Mouse (Mus musculus) midbrain, postnatal 0 days (tissue): ENCODE data around the gene Ppp1r12b. TPM values are rescaled to one million over a fixed set of nuclear protein-coding genes. Genes with fewer than 3 reads are reported as not detected.

Experiments used
- ATAC-seq: fragments of 200-750 bp; cut with Nextera tagmentation; 2 replicates; pipeline ENCODE4 v1.8.0; 2017; ENCODE audit warnings: moderate number of reproducible peaks, mild to moderate bottlenecking, moderate TSS enrichment, moderate library complexity; ENCODE audit not compliant: low FRiP score
- DNase-seq: peaks from one replicate; pipeline ENCODE4 v3.0.0-alpha.2; 2015; ENCODE audit warnings: low spot score
- H3K27ac ChIP-seq: fragments of 300-500 bp; sonication (generic); 2 replicates; pipeline ENCODE4 v1.5.1; 2014; ENCODE audit warnings: low read depth, mild to moderate bottlenecking, low read length, mixed read lengths
- H3K27me3 ChIP-seq: fragments of 300-500 bp; sonication (generic); 2 replicates; pipeline ENCODE4 v1.6.1; 2014; ENCODE audit warnings: low read length, control low read depth, mixed read lengths; ENCODE audit not compliant: insufficient read depth
- H3K36me3 ChIP-seq: fragments of 300-500 bp; sonication (generic); 2 replicates; pipeline ENCODE4 v1.6.1; 2014; ENCODE audit warnings: low read length, control low read depth, mixed read lengths; ENCODE audit not compliant: insufficient read depth
- H3K4me1 ChIP-seq: fragments of 300-500 bp; sonication (generic); 2 replicates; pipeline ENCODE4 v1.6.1; 2014; ENCODE audit warnings: mild to moderate bottlenecking, control low read depth, antibody characterized with exemption, low read length, mixed read lengths; ENCODE audit not compliant: insufficient read depth
- H3K4me2 ChIP-seq: fragments of 300-500 bp; sonication (generic); 2 replicates; pipeline ENCODE4 v1.6.1; 2014; ENCODE audit warnings: low read depth, mild to moderate bottlenecking, low read length, mixed read lengths; ENCODE audit not compliant: poor library complexity, severe bottlenecking
- H3K4me3 ChIP-seq: fragments of 300-500 bp; sonication (generic); 2 replicates; pipeline ENCODE4 v1.5.1; 2014; ENCODE audit warnings: low read depth, mild to moderate bottlenecking, low read length, moderate library complexity
- H3K9ac ChIP-seq: fragments of 300-500 bp; sonication (generic); replicated peaks from 2 replicates; pipeline ENCODE4 v1.6.1; 2014; ENCODE audit warnings: mild to moderate bottlenecking, low read length, moderate library complexity, mixed read lengths; ENCODE audit not compliant: poor library complexity, severe bottlenecking
- H3K9me3 ChIP-seq: fragments of 300-500 bp; sonication (generic); 2 replicates; pipeline ENCODE4 v1.6.1; 2016; ENCODE audit warnings: low read length, control low read depth
- CTCF ChIP-seq: IDR thresholded peaks from 2 replicates; pipeline ENCODE4 v1.5.1; 2016; ENCODE audit warnings: antibody characterized with exemption, mild to moderate bottlenecking
- WGBS: fragments of 180-500 bp; shearing (Covaris S2); extraction: QIAGEN DNeasy Blood & Tissue Kit; methylation state at CpG from one replicate; pipeline ENCODE4 v1.1.7; 2014; 5-methylcytosine and 5-hydroxymethylcytosine counted together
- polyA plus RNA-seq: library from polyadenylated mRNA; unstranded; fragments of >200 nt; fragmentation: Nextera tagmentation; extraction: Ambion mirVana; gene quantifications from 2 replicates; pipeline ENCODE4 v1.2.1, GENCODE M21; 2015
- total RNA-seq: library from RNA; depleted of rRNA; stranded (reverse); fragments of >200 nt; gene quantifications from 2 replicates; pipeline ENCODE4 v1.2.3, GENCODE M21; 2014

Gene Ppp1r12b
- total and polyA plus RNA-seq, 2 experiments from 2014 or later: 11.3 to 43.8 TPM

- DNase-seq: no peak
- 0 out of 2 replicates have a peak, but pooled peaks cover 2% of the 10 kb centered on the region for H3K36me3 ChIP-seq
- ATAC-seq: no peak
- H3K4me1 ChIP-seq: peaks cover 3% of the 10 kb centered on the region; the same call in 1 of the 2 replicates
- WGBS: 84% methylated on average over 4 of the region's 6 CpGs
- TF ChIP-seq CTCF: peak; percentile 47; the same call in 1 of the 2 replicates
- no peak overlapping the region for H3K9ac ChIP-seq
- no peak overlapping the region for H3K4me2 ChIP-seq
- no peak overlapping the region for H3K27ac ChIP-seq
- H3K27me3 ChIP-seq: no peaks in the 10 kb centered on the region
- no peaks in the 10 kb centered on the region for H3K9me3 ChIP-seq
- H3K4me3 ChIP-seq: no peak overlapping the region
Observed at GRCm38 (mm10) chr1:134745648-134746047, 210.1 kb downstream of the Ppp1r12b start.

DNA sequence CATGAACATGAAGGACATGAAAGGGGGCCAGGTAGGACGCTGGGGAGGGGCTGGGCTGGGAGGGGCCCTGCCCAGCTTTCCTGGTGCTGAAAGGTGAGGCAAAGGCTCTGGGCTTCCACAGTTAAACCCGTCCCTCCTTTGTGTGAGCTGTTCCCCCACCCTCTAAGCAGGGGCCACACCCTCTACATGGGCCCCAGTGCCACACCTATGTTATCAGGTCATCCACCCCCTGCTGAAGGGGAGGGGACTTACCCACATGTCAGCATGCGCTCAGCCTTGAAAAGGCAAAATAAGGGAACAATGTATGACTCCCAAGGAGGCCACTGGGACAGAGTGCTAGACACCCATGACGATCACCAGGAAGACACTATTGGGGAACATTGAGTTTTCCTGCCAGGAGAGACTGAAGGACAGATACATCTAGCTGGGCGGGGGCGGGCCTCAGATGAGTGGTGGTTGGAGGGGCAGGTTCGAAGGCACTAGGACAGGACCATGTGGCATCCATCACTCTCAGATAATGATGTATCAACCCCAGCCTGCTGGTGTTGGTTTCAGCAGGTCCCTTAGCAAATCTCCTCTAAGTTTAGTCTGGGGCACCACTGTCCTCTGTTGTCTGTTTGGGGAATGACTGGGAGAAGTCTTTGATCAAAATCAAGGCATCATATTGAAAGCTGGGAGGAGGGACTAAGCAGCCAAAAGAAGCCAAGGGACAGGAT, 213.6 kb downstream of the Ppp1r12b start:
- no peak overlapping the region for H3K9ac ChIP-seq
- H3K27me3 ChIP-seq: no peaks in the 10 kb centered on the region
- no peak overlapping the region for H3K4me3 ChIP-seq
- peak; percentile 15; the same call in 1 of the 2 replicates for TF ChIP-seq CTCF
- WGBS: 82% methylated on average over 7 of the region's 7 CpGs
- H3K9me3 ChIP-seq: no peaks in the 10 kb centered on the region
- H3K36me3 ChIP-seq: 0 out of 2 replicates have a peak, but pooled peaks cover 2% of the 10 kb centered on the region
- no peak for DNase-seq
- H3K4me1 ChIP-seq: no peaks in the 10 kb centered on the region
- H3K27ac ChIP-seq: no peak overlapping the region
- H3K4me2 ChIP-seq: no peak overlapping the region
- no peak for ATAC-seq

DNA sequence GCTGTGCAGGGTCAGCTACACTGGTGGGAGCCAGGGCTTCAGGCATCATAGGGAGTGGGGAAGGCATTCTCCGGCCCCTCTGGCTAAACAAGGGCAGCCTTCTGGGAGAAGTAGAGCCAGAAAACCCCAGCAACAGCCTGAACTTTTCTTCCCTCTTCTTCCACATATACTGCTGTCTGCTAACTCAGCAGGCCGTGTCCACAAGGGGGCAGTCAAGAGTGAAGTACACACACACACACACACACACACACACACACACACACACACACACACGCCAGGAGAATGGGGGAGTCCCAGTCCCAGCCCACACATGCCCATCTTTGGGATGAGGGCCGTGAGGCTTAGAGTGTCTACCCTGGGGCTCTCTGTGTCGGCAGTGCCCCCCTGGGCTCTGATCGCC, 214.3 kb downstream of the Ppp1r12b start:
- no peak overlapping the region for H3K4me2 ChIP-seq
- H3K36me3 ChIP-seq: 0 out of 2 replicates have a peak, but pooled peaks cover 2% of the 10 kb centered on the region
- ATAC-seq (no peak), DNase-seq (no peak)
- WGBS: 68% methylated on average over 6 of the region's 6 CpGs
- H3K4me1 ChIP-seq: no peaks in the 10 kb centered on the region
- H3K9me3 ChIP-seq: no peaks in the 10 kb centered on the region
- H3K27ac ChIP-seq: no peak overlapping the region
- no peaks in the 10 kb centered on the region for H3K27me3 ChIP-seq
- no peak overlapping the region for H3K4me3 ChIP-seq
- H3K9ac ChIP-seq: no peak overlapping the region
- TF ChIP-seq CTCF: peak; percentile 50

DNA sequence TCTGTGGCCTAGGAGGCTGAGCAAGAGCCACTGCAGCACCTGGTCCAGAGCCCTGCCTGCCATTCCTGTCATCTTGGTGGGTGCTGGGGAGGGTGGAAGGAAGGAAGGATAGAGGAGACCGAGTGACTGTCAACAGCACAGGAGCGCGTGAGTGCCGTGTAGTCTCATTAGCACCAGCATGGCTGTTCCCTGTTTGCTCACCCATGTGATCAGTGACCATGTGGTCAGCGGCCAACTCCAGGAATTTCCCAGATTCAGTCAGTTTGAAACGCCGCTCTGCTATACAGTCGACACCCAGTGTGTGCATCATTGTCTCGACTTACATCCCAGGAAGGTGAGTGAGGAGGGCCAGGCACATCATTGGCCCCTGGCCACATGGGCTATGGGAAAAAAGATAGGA, 218.3 kb downstream of the Ppp1r12b start:
- no peak overlapping the region for H3K4me2 ChIP-seq
- H3K36me3 ChIP-seq: no peaks in the 10 kb centered on the region
- no peaks in the 10 kb centered on the region for H3K4me1 ChIP-seq
- 85% methylated on average over 9 of the region's 9 CpGs for WGBS
- DNase-seq: no peak
- no peak for ATAC-seq
- H3K27me3 ChIP-seq: no peaks in the 10 kb centered on the region
- no peak for TF ChIP-seq CTCF
- H3K4me3 ChIP-seq: no peak overlapping the region
- no peak overlapping the region for H3K27ac ChIP-seq
- H3K9me3 ChIP-seq: no peaks in the 10 kb centered on the region
- H3K9ac ChIP-seq: no peak overlapping the region

- H3K27ac ChIP-seq: no peak overlapping the region
- DNase-seq: no peak
- WGBS: 81% methylated on average over 5 of the region's 5 CpGs
- no peaks in the 10 kb centered on the region for H3K9me3 ChIP-seq
- no peak overlapping the region for H3K4me2 ChIP-seq
- H3K36me3 ChIP-seq: no peaks in the 10 kb centered on the region
- H3K4me3 ChIP-seq: no peak overlapping the region
- ATAC-seq: no peak
- no peaks in the 10 kb centered on the region for H3K27me3 ChIP-seq
- no peak for TF ChIP-seq CTCF
- no peaks in the 10 kb centered on the region for H3K4me1 ChIP-seq
- no peak overlapping the region for H3K9ac ChIP-seq
Observed at GRCm38 (mm10) chr1:134733659-134734058, 222.1 kb downstream of the Ppp1r12b start.

GRCm38 (mm10) chr1:134727256-134727655, 228.5 kb downstream of the Ppp1r12b start:
- Histone ChIP-seq H3K4me1 (no peaks in the 10 kb centered on the region), H3K27ac (no peak overlapping the region), H3K4me3 (no peak overlapping the region), H3K9me3 (no peaks in the 10 kb centered on the region), H3K9ac (no peak overlapping the region), H3K36me3 (no peaks in the 10 kb centered on the region), H3K4me2 (no peak overlapping the region), H3K27me3 (no peaks in the 10 kb centered on the region)
- TF ChIP-seq CTCF: no peak
- DNase-seq (no peak), ATAC-seq (no peak)
- WGBS: 72% methylated on average over 8 of the region's 8 CpGs
